Mouse (Mus musculus) cerebellum, adult 2 months (tissue): ENCODE data around the gene Zyx. TPM values are rescaled to one million over a fixed set of nuclear protein-coding genes. Genes with fewer than 3 reads are reported as not detected.

ENCODE experiments used
- DNase-seq, 2 experiments: peaks; one replicate each; pipeline ENCODE4 v3.0.0; 2021
- H3K27ac ChIP-seq: fragments of 200-500 bp; 2 replicates; pipeline ENCODE4 v1.5.1; 2012; ENCODE audit warnings: low read length, control low read depth, inconsistent platforms; ENCODE audit not compliant: insufficient read depth
- H3K27me3 ChIP-seq: fragments of 200-500 bp; 2 replicates; pipeline ENCODE4 v1.6.1; 2012; ENCODE audit warnings: inconsistent platforms, mild to moderate bottlenecking, low read length, moderate library complexity; ENCODE audit not compliant: control insufficient read depth, insufficient read depth
- H3K4me1 ChIP-seq: fragments of 200-500 bp; 2 replicates; pipeline ENCODE4 v1.6.1; 2011; ENCODE audit warnings: low read length; ENCODE audit not compliant: control insufficient read depth, insufficient read depth
- H3K4me3 ChIP-seq: fragments of 200-500 bp; replicated peaks from 2 replicates; pipeline ENCODE3; 2011; ENCODE audit warnings: mild to moderate bottlenecking, low read depth, low read length, control low read depth; ENCODE audit not compliant: insufficient read depth
- CTCF ChIP-seq: fragments of 200-500 bp; IDR thresholded peaks from 2 replicates; pipeline ENCODE4 v1.5.1; 2011; ENCODE audit warnings: low read depth, mild to moderate bottlenecking, control low read depth, low read length, moderate library complexity, borderline replicate concordance; ENCODE audit not compliant: insufficient read depth
- POLR2A ChIP-seq: fragments of 200-500 bp; IDR thresholded peaks from 2 replicates; pipeline ENCODE4 v1.6.1; 2011; ENCODE audit warnings: low read length, control low read depth, borderline replicate concordance; ENCODE audit not compliant: insufficient read depth
- WGBS: fragments of 180-500 bp; shearing (Covaris S2); methylation state at CpG from one replicate; pipeline ENCODE4 v1.1.7; 2018; 5-methylcytosine and 5-hydroxymethylcytosine counted together
- polyA plus RNA-seq: library from polyadenylated mRNA; depleted of rRNA; stranded (reverse); fragments of >200 nt; gene quantifications from 2 replicates; pipeline ENCODE4 v1.2.3, GENCODE M21; 2012

The Zyx gene
- polyA plus RNA-seq, 1 experiment = 123 TPM

DNA sequence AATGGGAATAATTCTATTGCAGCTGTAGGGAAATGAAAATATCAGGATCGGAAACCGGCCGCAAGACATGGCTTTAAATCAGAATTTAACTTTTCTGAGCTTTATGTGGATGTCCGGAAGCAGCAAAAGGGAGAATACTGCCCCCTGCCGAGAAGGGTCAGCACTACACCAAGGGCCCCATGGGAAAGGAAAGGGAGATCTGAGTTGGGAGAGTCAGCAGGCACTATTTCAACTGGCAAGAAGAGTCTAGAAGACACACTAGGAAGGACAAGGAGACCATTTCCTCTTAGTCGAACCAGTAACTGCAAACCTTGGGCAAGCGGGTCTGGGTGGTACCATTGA is 24.2 kb upstream of the Zyx start:
- peak; percentile 84 to 90 for DNase-seq
- Histone ChIP-seq H3K27ac (peak overlapping the region; percentile 98), H3K27me3 (no peaks in the 10 kb centered on the region), H3K4me3 (peak overlapping the region; percentile 98), H3K4me1 (peaks cover 10% of the 10 kb centered on the region)
- 3% methylated on average over 7 of the region's 7 CpGs for WGBS
- TF ChIP-seq POLR2A (no peak), CTCF (peak; percentile 74)

DNA sequence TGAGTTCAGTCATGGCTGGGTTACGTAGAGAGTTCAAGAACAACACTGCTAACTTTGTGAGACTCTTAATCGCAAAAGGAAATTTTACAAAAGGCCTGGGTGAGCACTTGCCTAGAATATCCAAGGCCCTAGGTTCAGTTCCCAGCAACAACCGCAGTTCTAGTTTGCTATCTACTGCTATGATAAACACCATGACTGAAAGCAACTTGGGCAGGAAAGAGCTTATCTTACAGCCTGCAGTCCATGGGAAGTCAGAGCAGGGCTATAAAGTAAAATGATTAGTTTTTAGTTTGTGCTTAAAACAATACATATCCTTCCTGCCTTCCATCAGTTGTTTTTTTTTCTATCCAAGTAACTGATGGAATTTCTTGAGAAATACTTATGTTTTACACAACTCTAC is 22.9 kb upstream of the Zyx start:
- no peak for DNase-seq
- TF ChIP-seq CTCF = no peak
- no peak for TF ChIP-seq POLR2A
- 94% methylated on average over 3 of the region's 3 CpGs for WGBS
- Histone ChIP-seq H3K27ac (no peak overlapping the region), H3K4me3 (no peak overlapping the region), H3K27me3 (no peaks in the 10 kb centered on the region), H3K4me1 (peaks cover 15% of the 10 kb centered on the region)

DNA sequence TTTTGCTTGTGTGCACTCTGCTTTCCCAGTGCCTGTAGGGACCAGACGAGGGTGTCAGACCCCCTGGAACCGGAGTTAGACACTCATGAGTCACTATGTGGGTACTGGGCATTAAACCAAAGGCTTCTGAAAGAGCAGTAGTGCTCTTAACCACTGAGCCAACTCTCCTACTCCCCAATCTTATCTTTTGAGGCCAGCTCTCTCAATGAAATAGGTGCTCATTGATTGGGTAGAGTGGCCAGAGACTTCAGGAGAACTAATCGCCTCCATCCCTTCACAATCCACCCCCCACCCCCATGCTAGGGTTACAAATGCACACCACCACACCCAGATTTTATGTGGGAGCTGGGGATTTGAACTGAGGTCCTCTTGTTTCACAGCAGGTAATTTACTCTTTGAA is 20.7 kb upstream of the Zyx start:
- Histone ChIP-seq H3K4me1 (peaks cover 15% of the 10 kb centered on the region), H3K4me3 (no peak overlapping the region), H3K27ac (no peak overlapping the region), H3K27me3 (no peaks in the 10 kb centered on the region)
- no peak for TF ChIP-seq CTCF
- DNase-seq = no peak
- WGBS = 75% methylated on average over 3 of the region's 3 CpGs

DNA sequence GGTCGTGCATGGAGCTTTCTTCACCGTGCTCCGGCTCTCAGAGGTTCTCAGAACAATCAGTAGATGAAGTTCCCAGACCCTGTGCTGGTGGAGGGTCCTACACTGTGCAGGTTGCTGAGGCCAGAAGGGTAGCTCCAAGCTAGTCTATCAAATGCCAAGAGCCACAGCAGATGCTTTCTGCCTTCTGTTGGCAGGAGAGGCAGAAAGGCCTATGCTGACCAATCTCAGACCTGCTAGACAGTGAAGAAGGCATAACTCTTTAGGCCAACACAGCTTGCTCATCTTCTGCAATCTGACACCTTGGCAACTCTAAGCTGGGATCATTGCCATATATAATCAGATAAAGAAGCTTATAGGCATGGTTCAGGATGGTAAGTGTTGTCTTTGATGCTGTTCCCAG is 19.2 kb upstream of the Zyx start:
- peaks cover 15% of the 10 kb centered on the region for H3K4me1 ChIP-seq
- DNase-seq = peak; percentile 57 to 80
- H3K27me3 ChIP-seq = no peaks in the 10 kb centered on the region
- H3K27ac ChIP-seq = peak overlapping the region; percentile 68
- TF ChIP-seq POLR2A (no peak; the same call in 1 of the 2 replicates), CTCF (no peak)
- H3K4me3 ChIP-seq = no peak overlapping the region
- 28% methylated on average over 3 of the region's 3 CpGs for WGBS

DNA sequence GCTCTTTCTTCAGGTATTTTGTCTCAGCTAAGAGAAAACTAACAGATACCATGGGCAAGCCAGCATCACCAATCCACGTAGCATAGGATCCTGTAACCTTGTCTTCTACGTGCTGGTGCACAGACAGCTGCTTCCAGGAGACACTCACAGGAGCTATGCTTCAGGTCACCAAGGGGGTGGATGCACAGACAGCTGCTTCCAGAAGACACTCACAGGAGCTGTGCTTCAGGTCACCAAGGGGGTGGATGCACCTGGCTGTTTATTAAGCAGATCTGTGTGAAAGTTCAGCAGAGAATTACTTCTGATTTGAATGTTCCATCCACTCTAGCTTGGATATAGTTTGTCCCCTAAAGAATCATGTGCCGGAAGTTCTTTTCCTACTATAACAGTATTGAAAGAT is 18.5 kb upstream of the Zyx start:
- no peak overlapping the region for H3K4me3 ChIP-seq

DNA sequence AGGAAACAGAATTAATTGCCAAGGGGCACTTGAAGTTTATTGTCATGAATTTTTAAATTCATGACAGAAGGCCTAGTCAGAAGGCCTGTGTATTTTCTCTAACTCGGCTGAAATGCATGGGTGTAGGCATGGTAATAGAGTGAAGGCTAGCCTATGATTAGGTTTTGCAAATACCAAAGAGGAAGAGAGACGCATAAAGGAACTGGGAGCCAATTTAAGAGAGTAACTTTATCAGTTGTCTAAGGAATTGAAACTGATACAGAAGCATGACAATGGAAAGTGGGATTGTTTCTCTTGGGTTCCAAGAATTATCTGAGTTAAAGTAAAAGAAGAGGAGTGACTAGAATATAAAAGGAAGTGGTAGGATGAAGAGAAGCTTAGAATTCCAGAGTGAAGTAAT is 10.2 kb upstream of the Zyx start:
- no peak overlapping the region for H3K4me3 ChIP-seq
- H3K27me3 ChIP-seq = no peaks in the 10 kb centered on the region
- TF ChIP-seq CTCF (no peak), POLR2A (no peak)
- H3K4me1 ChIP-seq = peaks cover 17% of the 10 kb centered on the region
- WGBS = 95% methylated on average over 2 of the region's 2 CpGs
- DNase-seq = no peak
- H3K27ac ChIP-seq = no peak overlapping the region

More for the DNA sequence above, 18.5 kb upstream of the Zyx start:
- Histone ChIP-seq H3K27me3 (no peaks in the 10 kb centered on the region), H3K4me1 (peaks cover 13% of the 10 kb centered on the region), H3K27ac (no peak overlapping the region)
- TF ChIP-seq POLR2A = no peak
- TF ChIP-seq CTCF = no peak
- no peak for DNase-seq
- WGBS = 93% methylated on average over 3 of the region's 3 CpGs

DNA sequence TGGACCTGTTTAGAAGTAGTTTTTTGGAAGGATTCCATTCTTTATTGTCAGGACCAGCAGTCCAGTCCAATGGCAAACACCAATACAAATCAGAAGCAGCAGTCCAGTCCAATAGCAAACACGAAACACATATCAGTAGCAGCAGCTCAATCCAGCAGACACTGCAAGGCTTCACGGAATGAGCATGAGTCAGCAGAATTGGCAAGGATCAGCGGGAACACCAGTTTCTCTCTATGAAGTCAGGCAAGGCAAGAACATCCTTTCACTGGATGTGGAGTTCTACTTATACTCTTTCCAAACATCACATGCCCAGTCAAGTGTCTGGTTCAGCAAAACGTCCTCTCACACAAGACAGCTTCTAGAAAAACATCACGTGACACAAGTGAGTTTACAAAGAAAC is 9.4 kb upstream of the Zyx start:
- no peak for TF ChIP-seq CTCF
- no peak for TF ChIP-seq POLR2A
- no peak for DNase-seq
- H3K4me1 ChIP-seq = peaks cover 24% of the 10 kb centered on the region
- WGBS = 58% methylated on average over 5 of the region's 5 CpGs
- no peak overlapping the region for H3K4me3 ChIP-seq
- no peaks in the 10 kb centered on the region for H3K27me3 ChIP-seq
- no peak overlapping the region for H3K27ac ChIP-seq

DNA sequence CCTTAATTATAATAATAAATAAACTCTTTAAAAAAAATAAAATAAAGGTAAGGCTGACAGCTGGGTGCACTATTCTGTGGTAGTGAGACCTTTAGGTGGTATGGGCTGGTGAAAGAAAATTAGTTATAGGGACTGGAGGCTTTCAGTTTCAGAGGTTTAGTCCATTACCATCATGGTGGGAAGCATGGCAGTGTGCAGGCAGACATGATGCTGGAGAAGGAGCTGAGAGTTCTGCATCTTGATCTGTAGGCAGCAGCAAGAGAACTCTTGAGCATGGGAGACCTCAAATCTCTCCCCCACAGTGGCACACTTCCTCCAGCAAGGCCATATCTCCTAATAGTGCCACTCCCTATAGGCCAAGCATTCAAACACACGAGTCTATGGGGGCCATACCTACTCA is 7.3 kb upstream of the Zyx start:
- H3K27me3 ChIP-seq = no peaks in the 10 kb centered on the region
- no peak for TF ChIP-seq POLR2A
- no peak for TF ChIP-seq CTCF
- WGBS = 75% methylated on average over 1 of the region's 1 CpGs
- peak overlapping the region; percentile 84 for H3K27ac ChIP-seq
- DNase-seq = no peak
- H3K4me1 ChIP-seq = peaks cover 24% of the 10 kb centered on the region
- H3K4me3 ChIP-seq = no peak overlapping the region
